Mouse (Mus musculus) ES-Bruce4 (cell line): ENCODE measurements around the gene Ap3d1. TPM values are rescaled to one million over a fixed set of nuclear protein-coding genes. Genes with fewer than 3 reads are reported as not detected.
A peak's percentile ranks its signal among the peaks of the same experiment; 100 is the strongest.

Experiments
- H3K27ac ChIP-seq: 2 replicates; pipeline ENCODE4 v1.5.1; 2012; ENCODE audit warnings: low read length, inconsistent platforms; ENCODE audit not compliant: insufficient read depth
- H3K27me3 ChIP-seq: 2 replicates; pipeline ENCODE4 v1.6.1; 2012; ENCODE audit warnings: mild to moderate bottlenecking, low read length, inconsistent platforms; ENCODE audit not compliant: control insufficient read depth, poor library complexity, insufficient read depth, severe bottlenecking
- H3K36me3 ChIP-seq: 2 replicates; pipeline ENCODE4 v1.6.1; 2012; ENCODE audit warnings: inconsistent platforms, mild to moderate bottlenecking, low read length, moderate library complexity; ENCODE audit not compliant: control insufficient read depth, poor library complexity, insufficient read depth, severe bottlenecking
- H3K4me1 ChIP-seq: one replicate; pipeline ENCODE4 v1.8.1; 2011; ENCODE audit warnings: low read length; ENCODE audit not compliant: control insufficient read depth, insufficient read depth
- H3K4me3 ChIP-seq: 2 replicates; pipeline ENCODE4 v1.5.1; 2011; ENCODE audit warnings: low read depth, mild to moderate bottlenecking, low read length
- H3K9ac ChIP-seq: 2 replicates; pipeline ENCODE4 v1.6.1; 2012; ENCODE audit warnings: low read depth, mild to moderate bottlenecking, inconsistent platforms; ENCODE audit not compliant: poor library complexity, severe bottlenecking
- H3K9me3 ChIP-seq: replicated peaks from 2 replicates; pipeline ENCODE4 v1.6.1; 2012; ENCODE audit warnings: mild to moderate bottlenecking, low read length, inconsistent platforms; ENCODE audit not compliant: control insufficient read depth, poor library complexity, insufficient read depth, severe bottlenecking
- CTCF ChIP-seq: IDR thresholded peaks from one replicate; pipeline ENCODE4 v1.8.1; 2011; ENCODE audit warnings: low read depth, low read length
- EP300 ChIP-seq: IDR thresholded peaks from 2 replicates; pipeline ENCODE4 v1.6.1; 2011; ENCODE audit warnings: low read depth, low read length; ENCODE audit not compliant: insufficient read depth
- POLR2A ChIP-seq: IDR thresholded peaks from one replicate; pipeline ENCODE4 v1.8.1; 2011; ENCODE audit warnings: low read length; ENCODE audit not compliant: insufficient read depth
- polyA plus RNA-seq: library from polyadenylated mRNA; stranded (reverse); fragments of >200 nt; gene quantifications from 2 replicates; pipeline ENCODE4 v1.2.4, GENCODE M21; 2011; ENCODE audit warnings: low read depth; ENCODE audit not compliant: missing spikeins, insufficient read depth, insufficient read length

The Ap3d1 gene
- polyA plus RNA-seq, 1 experiment = 55.2 TPM

GRCm38 (mm10) chr10:80774981-80775380 is 32.9 kb upstream of the Ap3d1 start:
- no peak for TF ChIP-seq POLR2A
- no peak for TF ChIP-seq EP300
- no peak for TF ChIP-seq CTCF
- Histone ChIP-seq H3K4me1 (no peaks in the 10 kb centered on the region), H3K27ac (no peak overlapping the region), H3K4me3 (no peak overlapping the region), H3K36me3 (peaks cover 34% of the 10 kb centered on the region), H3K9ac (no peak overlapping the region), H3K9me3 (no peaks in the 10 kb centered on the region), H3K27me3 (no peaks in the 10 kb centered on the region)

GRCm38 (mm10) chr10:80774549-80774948 is 32.5 kb upstream of the Ap3d1 start:
- no peaks in the 10 kb centered on the region for H3K4me1 ChIP-seq
- no peak overlapping the region for H3K9ac ChIP-seq
- H3K27ac ChIP-seq = no peak overlapping the region
- H3K36me3 ChIP-seq = peaks cover 34% of the 10 kb centered on the region
- no peaks in the 10 kb centered on the region for H3K9me3 ChIP-seq
- no peaks in the 10 kb centered on the region for H3K27me3 ChIP-seq
- peak; percentile 96 for TF ChIP-seq CTCF
- TF ChIP-seq EP300 = no peak
- no peak for TF ChIP-seq POLR2A
- no peak overlapping the region for H3K4me3 ChIP-seq

GRCm38 (mm10) chr10:80773816-80774215 is 31.8 kb upstream of the Ap3d1 start:
- no peaks in the 10 kb centered on the region for H3K27me3 ChIP-seq
- no peak overlapping the region for H3K27ac ChIP-seq
- no peak overlapping the region for H3K4me3 ChIP-seq
- TF ChIP-seq EP300 (no peak), CTCF (no peak), POLR2A (no peak)
- no peaks in the 10 kb centered on the region for H3K4me1 ChIP-seq
- H3K9me3 ChIP-seq = no peaks in the 10 kb centered on the region
- H3K9ac ChIP-seq = no peak overlapping the region
- H3K36me3 ChIP-seq = peaks cover 30% of the 10 kb centered on the region

GRCm38 (mm10) chr10:80768365-80768764 is 26.3 kb upstream of the Ap3d1 start:
- Histone ChIP-seq H3K4me3 (no peak overlapping the region), H3K9ac (no peak overlapping the region), H3K4me1 (peaks cover 3% of the 10 kb centered on the region), H3K9me3 (no peaks in the 10 kb centered on the region), H3K27me3 (no peaks in the 10 kb centered on the region), H3K27ac (no peak overlapping the region), H3K36me3 (peaks cover 31% of the 10 kb centered on the region)
- TF ChIP-seq EP300 = no peak
- TF ChIP-seq POLR2A = no peak
- TF ChIP-seq CTCF = no peak

GRCm38 (mm10) chr10:80766161-80766815 is 24.2 kb upstream of the Ap3d1 start:
- peaks cover 3% of the 10 kb centered on the region for H3K4me1 ChIP-seq
- H3K9me3 ChIP-seq = no peaks in the 10 kb centered on the region
- no peak overlapping the region for H3K4me3 ChIP-seq
- H3K36me3 ChIP-seq = peaks cover 20% of the 10 kb centered on the region
- no peaks in the 10 kb centered on the region for H3K27me3 ChIP-seq
- peak overlapping the region; percentile 87 for H3K27ac ChIP-seq
- H3K9ac ChIP-seq = no peak overlapping the region
- TF ChIP-seq EP300 (peak; percentile 86), POLR2A (no peak)

GRCm38 (mm10) chr10:80765746-80766145 is 23.7 kb upstream of the Ap3d1 start:
- Histone ChIP-seq H3K27me3 (no peaks in the 10 kb centered on the region), H3K27ac (peak overlapping the region; percentile 87), H3K9ac (no peak overlapping the region), H3K36me3 (peaks cover 16% of the 10 kb centered on the region), H3K4me1 (peaks cover 3% of the 10 kb centered on the region), H3K9me3 (no peaks in the 10 kb centered on the region), H3K4me3 (no peak overlapping the region)
- TF ChIP-seq CTCF (no peak), EP300 (no peak), POLR2A (no peak)
